Mouse (Mus musculus) kidney, adult 2 months (tissue): ENCODE data around the gene Fgg.

Experiments used
- CTCF ChIP-seq: fragments of 200-500 bp; conservative IDR thresholded peaks from 2 replicates; pipeline ENCODE4 v1.5.1; 2011; ENCODE audit warnings: low read depth, mild to moderate bottlenecking, control low read depth, low read length, moderate library complexity, mixed read lengths; ENCODE audit not compliant: insufficient read depth, insufficient read length
- POLR2A ChIP-seq: fragments of 200-500 bp; IDR thresholded peaks from one replicate; pipeline ENCODE4 v1.6.1; 2011; ENCODE audit warnings: low read depth, low read length, control low read depth

DNA sequence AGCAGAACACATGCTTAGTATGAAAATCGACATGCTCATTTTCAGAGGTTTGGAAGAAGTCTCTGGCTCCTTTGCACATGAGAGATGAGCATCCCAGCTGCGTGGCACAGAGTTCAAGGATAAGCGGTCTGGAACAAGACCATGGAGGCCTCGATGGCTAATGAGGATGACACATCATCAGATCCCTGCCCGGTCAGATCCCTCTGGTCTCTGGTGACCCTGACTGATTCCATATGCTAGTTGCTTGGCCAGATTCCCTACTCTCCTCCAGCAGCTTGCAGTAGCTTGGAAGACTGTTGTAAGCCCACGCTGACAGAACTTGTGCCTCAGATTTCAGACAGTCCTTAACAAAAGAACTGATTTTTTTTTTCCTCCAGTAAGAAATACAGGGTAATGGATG lies 26.7 kb upstream of the Fgg start:
- TF ChIP-seq POLR2A, result no peak
- TF ChIP-seq CTCF, result no peak
